Mouse (Mus musculus) liver, adult (tissue): ENCODE data around the gene Olfr1231.

Experiments
- GATA4 ChIP-seq: IDR thresholded peaks from 2 replicates; pipeline ENCODE4 v1.6.1; 2014; ENCODE audit warnings: mild to moderate bottlenecking, low read length; ENCODE audit not compliant: insufficient replicate concordance

Gene Olfr1231

DNA sequence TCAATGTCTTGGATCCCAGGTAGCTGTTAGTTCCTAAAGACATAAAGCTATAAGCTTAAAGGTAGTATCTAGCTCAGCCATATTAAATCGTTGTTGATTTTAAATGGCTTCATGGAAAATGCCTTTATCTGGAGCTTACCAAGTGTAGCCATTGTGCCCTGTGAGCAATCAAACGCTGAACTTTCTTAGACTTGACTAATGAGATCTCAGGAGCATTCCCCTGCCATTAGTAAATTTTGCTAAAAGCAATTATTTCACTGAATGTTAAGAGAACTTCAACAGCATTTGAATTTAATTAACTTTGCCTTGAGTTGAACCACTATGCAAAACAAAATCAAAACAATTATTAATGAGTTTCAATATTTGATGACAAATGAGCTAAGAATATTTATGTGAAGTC lies at the start of gene Olfr1231:
Gene Olfr1231 (minus strand): TSS at position 101 of the 400 bp plus-strand sequence.
- TF ChIP-seq GATA4 = no peak

DNA sequence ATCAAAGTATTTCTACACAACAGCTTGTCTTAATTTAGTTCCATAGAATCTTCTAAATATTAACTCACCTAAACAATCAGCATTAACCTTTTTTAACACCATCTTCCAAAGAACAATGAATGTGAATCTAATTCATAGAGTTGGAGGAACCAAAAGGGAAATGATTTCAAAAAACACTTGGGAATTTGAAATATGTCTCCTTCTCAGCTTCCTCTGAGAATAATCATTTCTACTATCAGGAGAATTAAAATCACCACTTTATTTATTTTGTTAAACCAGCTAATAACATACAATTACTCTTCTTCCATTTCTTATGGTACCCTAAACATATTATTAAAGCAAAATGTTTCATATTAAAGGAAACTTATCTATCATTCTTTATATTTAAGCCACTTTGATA lies 35.4 kb upstream of the Olfr1231 start, which contains the start of gene Olfr1233:
Gene Olfr1233 (minus strand): TSS at position 101 of the 400 bp plus-strand sequence.
- TF ChIP-seq GATA4 = no peak

DNA sequence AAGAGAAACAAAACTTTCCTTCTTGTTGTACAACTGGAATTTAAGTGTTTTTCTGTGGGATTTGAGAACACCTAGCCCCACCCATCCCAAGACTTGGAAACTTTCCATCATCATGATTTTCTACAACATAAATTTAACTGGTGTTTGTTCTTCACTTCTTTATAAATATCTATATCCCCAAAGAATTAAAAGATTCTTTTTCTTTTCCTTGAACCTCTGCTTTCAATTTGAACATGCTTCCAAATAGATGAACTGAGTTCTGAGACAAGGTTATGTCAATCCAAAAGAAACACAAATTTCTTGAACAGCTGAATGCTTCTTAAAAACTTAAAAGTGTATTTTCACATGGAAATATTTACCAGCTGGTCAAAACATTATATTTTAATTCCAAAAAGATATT lies 22.7 kb upstream of the Olfr1231 start, which contains the start of gene Olfr1232:
Gene Olfr1232 (minus strand): TSS at position 101 of the 400 bp plus-strand sequence.
- no peak for TF ChIP-seq GATA4

DNA sequence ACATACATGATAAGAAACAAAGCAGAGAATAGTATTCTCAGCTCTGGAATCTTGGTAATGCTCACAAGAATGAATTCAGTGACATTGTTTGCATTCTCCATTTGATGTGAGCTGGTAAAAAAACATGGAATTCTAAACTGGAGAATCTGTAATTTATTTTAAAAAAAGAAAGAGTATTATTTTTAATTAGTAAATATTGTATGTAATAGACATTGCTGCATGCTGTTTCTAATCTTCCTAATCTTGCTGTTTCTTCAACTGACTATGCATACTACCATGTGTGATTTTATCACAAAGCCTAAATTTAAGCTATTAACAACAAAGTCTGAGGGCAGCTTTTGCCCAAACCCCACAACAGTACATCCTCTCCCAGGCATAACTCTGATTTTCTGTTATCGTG lies 9.7 kb downstream of the Olfr1231 start, which contains the start of gene Olfr1230:
Gene Olfr1230 (minus strand): TSS at position 101 of the 400 bp plus-strand sequence.
- no peak for TF ChIP-seq GATA4

DNA sequence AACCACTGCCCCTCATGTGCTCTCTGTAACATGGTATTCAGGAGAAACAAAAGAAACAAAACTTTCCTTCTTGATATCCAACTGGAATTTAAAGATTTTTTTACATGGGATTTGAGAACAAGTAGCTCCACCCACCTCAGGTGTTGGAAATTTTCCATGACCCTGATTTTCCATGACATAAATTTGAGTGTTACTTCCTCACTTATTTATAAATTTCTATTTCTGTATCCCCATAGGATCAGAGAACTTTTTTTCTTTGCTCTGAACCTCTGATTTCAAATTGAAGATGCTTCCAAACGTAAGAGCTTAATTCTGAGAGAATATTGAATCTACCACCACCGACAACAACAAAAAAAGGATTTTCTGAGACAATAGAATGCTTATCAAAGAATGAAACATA lies 19.0 kb downstream of the Olfr1231 start, which contains the start of gene Olfr1229:
Gene Olfr1229 (minus strand): TSS at position 101 of the 400 bp plus-strand sequence.
- TF ChIP-seq GATA4 = no peak

DNA sequence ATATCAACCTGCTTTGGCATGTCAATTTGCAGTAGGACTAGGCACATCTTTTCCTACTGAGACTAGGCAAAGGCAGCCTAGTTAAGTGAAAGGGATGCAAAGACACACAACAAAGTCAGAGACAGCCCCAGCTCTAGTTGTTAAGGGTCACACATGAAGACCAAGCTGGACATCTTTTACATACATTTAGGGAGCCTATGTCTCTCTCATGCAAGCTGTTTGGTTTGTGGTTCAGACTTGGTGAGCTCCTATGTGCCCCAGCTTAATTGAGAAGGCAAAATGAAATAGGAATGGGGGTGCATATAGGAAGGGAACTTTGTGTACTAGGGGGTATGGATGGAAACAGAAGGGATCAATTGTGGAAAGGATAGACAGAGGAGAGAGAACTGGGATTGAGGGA lies 52.9 kb downstream of the Olfr1231 start, which contains the start of gene Olfr1228:
Gene Olfr1228 (minus strand): TSS at position 101 of the 400 bp plus-strand sequence.
- TF ChIP-seq GATA4 = no peak
